Mouse (Mus musculus) gastrocnemius, postnatal 36 days (tissue): ENCODE measurements around the gene Zscan21. TPM values are rescaled to one million over a fixed set of nuclear protein-coding genes. Genes with fewer than 3 reads are reported as not detected.

Experiments
- DNase-seq, 2 experiments: peaks; one replicate each; pipeline ENCODE4 v3.0.0; 2022
- intact Hi-C: fragments of 180-260 bp; cut with DNase I; formaldehyde crosslinking; loops from one replicate; pipeline ENCODE4 v1.15.1; 2025
- total RNA-seq, 2 experiments: library from RNA; stranded (reverse); gene quantifications; 2 replicates each; pipeline ENCODE4 v1.2.3; 2021

Gene Zscan21
- total RNA-seq, 2 experiments from 2014 or later = 10.1 to 12.8 TPM

- intact Hi-C loops = loop anchor here (2.0 kb wide), 1 partner anchor 43 kb away; the partner anchor contains the start of gene Cops6
These were observed 704 bp downstream of the Zscan21 start for GRCm38 (mm10) chr5:138117199-138118015.

GRCm38 (mm10) chr5:138118041-138118440 lies 1.3 kb downstream of the Zscan21 start:
- DNase-seq = no peak
- intact Hi-C loops = no loop called here

More at GRCm38 (mm10) chr5:138117199-138118015, 704 bp downstream of the Zscan21 start:
- no peak for DNase-seq

- intact Hi-C loops = no loop called here
- DNase-seq = no peak
These were observed 15.8 kb downstream of the Zscan21 start for GRCm38 (mm10) chr5:138132425-138133064.

- DNase-seq = no peak
- intact Hi-C loops = no loop called here
These were observed 20.6 kb downstream of the Zscan21 start for GRCm38 (mm10) chr5:138137257-138137656.

GRCm38 (mm10) chr5:138137935-138138549 lies 21.3 kb downstream of the Zscan21 start:
- DNase-seq = no peak
- intact Hi-C loops = no loop called here

GRCm38 (mm10) chr5:138138585-138138984 lies 21.9 kb downstream of the Zscan21 start:
- intact Hi-C loops = no loop called here

GRCm38 (mm10) chr5:138154390-138154789 lies 37.7 kb downstream of the Zscan21 start:
- no peak for DNase-seq
- intact Hi-C loops = loop anchor here (5.0 kb wide), 1 partner anchor 67 kb away; the partner anchor contains the start of gene Zkscan1

More at GRCm38 (mm10) chr5:138138585-138138984, 21.9 kb downstream of the Zscan21 start:
- no peak for DNase-seq

GRCm38 (mm10) chr5:138155443-138155976 lies 38.8 kb downstream of the Zscan21 start, which contains the start of gene Zfp113:
Zfp113 (minus strand) TSS chr5:138155744.
- intact Hi-C loops = no loop called here
- peak; percentile 72 to 77 for DNase-seq

GRCm38 (mm10) chr5:138160224-138160762 lies 43.6 kb downstream of the Zscan21 start:
- intact Hi-C loops = loop anchor here (2.0 kb wide), 1 partner anchor 43 kb away; the partner anchor contains the start of gene Zscan21

GRCm38 (mm10) chr5:138160842-138161665 lies 44.4 kb downstream of the Zscan21 start, which contains the start of gene Cops6:
Cops6 (plus strand) TSS chr5:138161071.
- intact Hi-C loops = loop anchor here (2.0 kb wide), 1 partner anchor 44 kb away; the partner anchor contains the start of gene Zscan21
- peak; percentile 86 to 92 for DNase-seq

More at GRCm38 (mm10) chr5:138160224-138160762, 43.6 kb downstream of the Zscan21 start:
- no peak for DNase-seq

GRCm38 (mm10) chr5:138163046-138163445 lies 46.3 kb downstream of the Zscan21 start:
- intact Hi-C loops = no loop called here
- no peak for DNase-seq

- intact Hi-C loops = no loop called here
- no peak for DNase-seq
These were observed 46.9 kb downstream of the Zscan21 start for GRCm38 (mm10) chr5:138163610-138164009.

GRCm38 (mm10) chr5:138165594-138165993 lies 48.9 kb downstream of the Zscan21 start:
- intact Hi-C loops = no loop called here
- DNase-seq = no peak

GRCm38 (mm10) chr5:138170936-138171561 lies 54.3 kb downstream of the Zscan21 start:
- DNase-seq = peak; percentile 96
- intact Hi-C loops = no loop called here

- DNase-seq = peak; percentile 97 to 99
- intact Hi-C loops = no loop called here
These were observed 55.2 kb downstream of the Zscan21 start, which contains the start of the genes Ap4m1 and Mcm7 for GRCm38 (mm10) chr5:138171695-138172491. Ap4m1 (plus strand) TSS chr5:138172002. Mcm7 (minus strand) TSS chr5:138172422.

GRCm38 (mm10) chr5:138173217-138173616 lies 56.5 kb downstream of the Zscan21 start:
- no peak for DNase-seq
- intact Hi-C loops = no loop called here
